Mouse (Mus musculus) midbrain, embryonic 15.5 days (tissue): ENCODE data around the gene Mrpl45. TPM values are rescaled to one million over a fixed set of nuclear protein-coding genes. Genes with fewer than 3 reads are reported as not detected.
"Not testable (repeated sequence)": the region's sequence is repeated elsewhere in the genome, so short reads cannot be mapped to it uniquely, and the experiment has no call there.

Experiments
- ATAC-seq: fragments of 200-750 bp; cut with Nextera tagmentation; replicated peaks from 2 replicates; pipeline ENCODE4 v1.8.0; 2017; ENCODE audit warnings: moderate TSS enrichment
- H3K27ac ChIP-seq: fragments of 300-500 bp; sonication (generic); 2 replicates; pipeline ENCODE4 v1.5.1; 2015; ENCODE audit warnings: mild to moderate bottlenecking, inconsistent platforms
- H3K27me3 ChIP-seq: fragments of 300-500 bp; sonication (generic); replicated peaks from 2 replicates; pipeline ENCODE4 v1.6.1; 2015; ENCODE audit warnings: inconsistent platforms
- H3K36me3 ChIP-seq: fragments of 300-500 bp; sonication (generic); replicated peaks from 2 replicates; pipeline ENCODE4 v1.6.1; 2015; ENCODE audit warnings: inconsistent platforms
- H3K4me1 ChIP-seq: fragments of 300-500 bp; sonication (generic); 2 replicates; pipeline ENCODE4 v1.6.1; 2015; ENCODE audit warnings: inconsistent platforms
- H3K4me2 ChIP-seq: fragments of 300-500 bp; sonication (generic); 2 replicates; pipeline ENCODE4 v1.6.1; 2015; ENCODE audit warnings: inconsistent platforms, mild to moderate bottlenecking, moderate library complexity
- H3K4me3 ChIP-seq: fragments of 300-500 bp; sonication (generic); 2 replicates; pipeline ENCODE4 v1.5.1; 2015; ENCODE audit warnings: mild to moderate bottlenecking, inconsistent platforms
- H3K9ac ChIP-seq: fragments of 300-500 bp; sonication (generic); 2 replicates; pipeline ENCODE4 v1.6.1; 2015; ENCODE audit warnings: mild to moderate bottlenecking, inconsistent platforms
- H3K9me3 ChIP-seq: fragments of 300-500 bp; sonication (generic); 2 replicates; pipeline ENCODE4 v1.6.1; 2016; ENCODE audit warnings: inconsistent platforms
- WGBS: fragments of 180-500 bp; shearing (Covaris S2); methylation state at CpG from one replicate; pipeline ENCODE4 v1.1.7; 2015; ENCODE audit warnings: mixed read lengths; 5-methylcytosine and 5-hydroxymethylcytosine counted together
- polyA plus RNA-seq: library from polyadenylated mRNA; unstranded; fragments of >200 nt; fragmentation: Nextera tagmentation; extraction: Ambion mirVana; gene quantifications from 2 replicates; pipeline ENCODE4 v1.2.1, GENCODE M21; 2015

Mrpl45 gene
- polyA plus RNA-seq, 1 experiment from 2014 or later, result 38.1 TPM

GRCm38 (mm10) chr11:97302231-97302781, 13.2 kb upstream of the Mrpl45 start:
- ATAC-seq, result no peak
- no peak overlapping the region for H3K4me2 ChIP-seq
- no peaks in the 10 kb centered on the region for H3K36me3 ChIP-seq
- no peak overlapping the region for H3K27ac ChIP-seq
- no peak overlapping the region for H3K9ac ChIP-seq
- no peak overlapping the region for H3K4me3 ChIP-seq
- no peaks in the 10 kb centered on the region for H3K27me3 ChIP-seq
- no peaks in the 10 kb centered on the region for H3K9me3 ChIP-seq
- H3K4me1 ChIP-seq, result no peaks in the 10 kb centered on the region; the same call in 1 of the 2 replicates
- 27% methylated on average over 7 of the region's 7 CpGs for WGBS

GRCm38 (mm10) chr11:97304631-97305030, 10.9 kb upstream of the Mrpl45 start:
- Histone ChIP-seq H3K9ac (no peak overlapping the region), H3K27ac (no peak overlapping the region), H3K27me3 (no peaks in the 10 kb centered on the region), H3K9me3 (no peaks in the 10 kb centered on the region), H3K4me3 (no peak overlapping the region), H3K4me2 (no peak overlapping the region), H3K36me3 (no peaks in the 10 kb centered on the region), H3K4me1 (peaks cover 4% of the 10 kb centered on the region)
- ATAC-seq, result no peak
- 89% methylated on average over 5 of the region's 5 CpGs for WGBS

- H3K9ac ChIP-seq, result no peak overlapping the region
- WGBS, result 93% methylated on average over 11 of the region's 11 CpGs
- peaks cover 24% of the 10 kb centered on the region for H3K4me1 ChIP-seq
- no peak for ATAC-seq
- no peak overlapping the region for H3K27ac ChIP-seq
- H3K4me2 ChIP-seq, result no peak overlapping the region
- no peaks in the 10 kb centered on the region for H3K27me3 ChIP-seq
- no peaks in the 10 kb centered on the region for H3K9me3 ChIP-seq
- no peaks in the 10 kb centered on the region for H3K36me3 ChIP-seq
- no peak overlapping the region for H3K4me3 ChIP-seq
Measured at GRCm38 (mm10) chr11:97307294-97308069, 8.0 kb upstream of the Mrpl45 start.

GRCm38 (mm10) chr11:97308806-97309450, 6.6 kb upstream of the Mrpl45 start:
- Histone ChIP-seq H3K4me3 (no peak overlapping the region), H3K4me2 (peak overlapping the region; percentile 62; the same call in 1 of the 2 replicates), H3K4me1 (peaks cover 24% of the 10 kb centered on the region), H3K27me3 (no peaks in the 10 kb centered on the region), H3K27ac (no peak overlapping the region), H3K9ac (no peak overlapping the region), H3K9me3 (no peaks in the 10 kb centered on the region), H3K36me3 (no peaks in the 10 kb centered on the region)
- 53% methylated on average over 3 of the region's 3 CpGs for WGBS
- ATAC-seq, result no peak

DNA sequence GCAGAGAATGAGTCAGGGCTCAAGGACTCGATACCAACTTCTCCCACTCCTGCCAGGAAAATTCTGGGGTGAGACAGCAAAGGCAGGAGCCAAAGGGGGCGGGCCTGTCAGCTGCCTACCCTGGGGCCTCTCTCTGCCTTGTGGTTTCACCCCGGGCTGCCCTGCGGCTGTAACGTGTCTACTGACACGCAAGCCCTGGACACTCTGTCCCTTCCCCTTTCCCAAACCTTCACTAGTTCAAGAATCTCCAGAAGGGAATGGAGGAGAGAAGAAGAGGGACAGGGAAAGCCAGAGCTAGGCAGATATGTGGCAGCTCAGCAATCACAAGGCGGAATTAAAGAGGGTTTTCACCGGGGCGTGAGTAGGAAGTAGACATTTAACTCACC, 6.1 kb upstream of the Mrpl45 start:
- Histone ChIP-seq H3K9me3 (no peaks in the 10 kb centered on the region), H3K36me3 (no peaks in the 10 kb centered on the region), H3K4me1 (peaks cover 24% of the 10 kb centered on the region), H3K4me3 (peak overlapping the region; percentile 34), H3K27me3 (no peaks in the 10 kb centered on the region), H3K4me2 (peak overlapping the region; percentile 62), H3K27ac (no peak overlapping the region), H3K9ac (peak overlapping the region; percentile 41)
- ATAC-seq, result no peak
- 3% methylated on average over 9 of the region's 9 CpGs for WGBS

DNA sequence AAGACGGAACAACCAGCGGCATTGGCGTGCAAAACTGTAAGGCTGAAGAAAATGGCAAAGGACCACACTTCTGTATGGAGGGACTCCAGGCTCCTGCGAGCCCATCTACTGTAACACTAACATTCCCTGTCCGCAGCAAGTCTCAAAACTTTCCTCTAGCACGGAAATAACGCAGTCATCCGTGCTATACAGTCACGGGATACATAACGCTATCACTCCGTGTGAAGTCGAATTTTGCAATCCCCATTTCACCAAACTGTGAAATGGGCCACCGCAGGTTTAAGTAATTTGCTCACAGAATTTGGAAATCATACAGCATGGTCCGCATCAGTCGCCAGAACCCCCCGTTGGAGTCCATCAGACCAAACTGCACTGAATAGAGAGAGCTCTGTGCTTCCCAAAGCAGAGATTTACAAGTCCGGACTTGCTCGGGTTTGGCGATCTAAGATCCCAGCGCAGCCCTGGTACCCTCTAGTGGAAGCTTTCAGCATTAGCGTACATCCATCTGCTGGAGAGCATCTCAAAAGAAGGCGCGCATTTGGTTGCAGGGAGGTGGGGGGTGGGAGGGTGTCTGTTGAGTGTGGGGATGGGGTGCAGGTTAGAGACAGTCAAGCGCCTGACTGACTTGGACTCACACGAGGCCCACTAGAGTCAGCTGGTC, 5.5 kb upstream of the Mrpl45 start:
- Histone ChIP-seq H3K9me3 (no peaks in the 10 kb centered on the region), H3K4me2 (peak overlapping the region; percentile 62), H3K27ac (no peak overlapping the region), H3K27me3 (no peaks in the 10 kb centered on the region), H3K36me3 (no peaks in the 10 kb centered on the region), H3K4me1 (peaks cover 25% of the 10 kb centered on the region), H3K4me3 (peak overlapping the region; percentile 34), H3K9ac (peak overlapping the region; percentile 41)
- ATAC-seq, result peak; percentile 71
- WGBS, result under 1% methylated on average over 25 of the region's 25 CpGs

DNA sequence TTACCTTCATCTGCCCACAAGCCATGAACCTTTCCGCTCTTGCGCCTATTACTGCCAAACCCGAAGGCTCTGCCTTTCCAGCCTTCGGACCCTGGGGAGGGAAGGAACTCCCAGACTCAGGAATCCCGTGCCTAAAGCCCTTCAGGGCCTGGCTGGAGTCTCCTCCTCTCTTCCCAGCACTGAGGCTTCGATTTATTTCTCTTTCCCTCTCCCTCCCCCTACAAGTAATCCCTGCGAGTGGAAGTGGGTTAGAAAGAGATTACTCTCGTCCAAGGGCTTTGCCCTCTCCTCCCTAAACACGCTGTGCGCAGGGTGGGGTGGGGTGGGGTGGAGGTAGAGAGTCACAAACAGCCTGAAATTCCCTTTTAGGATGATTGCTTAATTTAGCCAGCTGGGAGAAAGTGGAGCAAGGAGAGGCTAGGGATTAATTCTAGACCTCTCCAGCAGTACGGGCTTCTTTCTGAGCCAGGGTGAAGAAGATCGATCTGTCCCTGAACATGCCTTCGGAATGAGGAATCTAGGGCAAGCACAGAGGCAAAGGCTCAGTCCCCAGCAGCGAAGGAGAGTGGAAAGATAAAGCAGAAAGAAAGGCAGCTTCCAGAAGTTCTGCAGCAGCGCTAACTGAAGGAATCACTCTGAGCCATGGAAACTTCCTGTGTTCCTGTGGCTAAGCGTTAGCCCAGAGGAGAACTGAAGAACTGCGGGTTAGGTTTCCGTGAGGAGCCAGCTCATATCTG, 4.5 kb upstream of the Mrpl45 start:
- H3K4me1 ChIP-seq, result peaks cover 28% of the 10 kb centered on the region
- no peaks in the 10 kb centered on the region for H3K36me3 ChIP-seq
- WGBS, result 2% methylated on average over 18 of the region's 18 CpGs
- peak overlapping the region; percentile 1; the same call in 1 of the 2 replicates for H3K9ac ChIP-seq
- H3K4me2 ChIP-seq, result peak overlapping the region; percentile 62
- peak overlapping the region; percentile 60; the same call in 1 of the 2 replicates for H3K27ac ChIP-seq
- no peaks in the 10 kb centered on the region for H3K9me3 ChIP-seq
- H3K4me3 ChIP-seq, result peak overlapping the region; percentile 20
- ATAC-seq, result no peak
- no peaks in the 10 kb centered on the region for H3K27me3 ChIP-seq

DNA sequence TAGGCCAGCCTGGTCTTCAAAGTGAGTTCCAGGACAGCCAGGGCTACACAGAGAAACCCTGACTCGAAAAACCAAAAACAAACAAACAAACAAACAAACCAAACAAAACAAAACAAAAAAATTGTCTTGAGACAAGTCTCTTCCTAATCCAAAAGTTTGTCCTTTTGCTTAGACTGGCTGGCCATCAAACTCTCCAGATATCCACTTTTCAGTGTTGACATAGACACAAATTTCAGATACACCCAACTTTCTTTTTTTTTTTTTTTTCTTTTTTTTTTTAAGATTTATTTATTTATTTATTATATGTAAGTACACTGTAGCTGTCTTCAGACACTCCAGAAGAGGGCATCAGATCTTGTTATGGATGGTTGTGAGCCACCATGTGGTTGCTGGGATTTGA, 2.6 kb upstream of the Mrpl45 start:
- H3K4me3 ChIP-seq, result not testable (repeated sequence)

GRCm38 (mm10) chr11:97314110-97314509, 1.4 kb upstream of the Mrpl45 start:
- 91% methylated on average over 3 of the region's 3 CpGs for WGBS
- ATAC-seq, result no peak
- H3K9me3 ChIP-seq, result no peaks in the 10 kb centered on the region

More for the DNA sequence above, 2.6 kb upstream of the Mrpl45 start:
- H3K27ac ChIP-seq, H3K9me3 ChIP-seq, H3K9ac ChIP-seq, H3K36me3 ChIP-seq, H3K4me2 ChIP-seq, H3K27me3 ChIP-seq, ATAC-seq: not testable (repeated sequence)
- 85% methylated on average over 1 of the region's 1 CpGs for WGBS
- peaks cover 37% of the 10 kb centered on the region for H3K4me1 ChIP-seq

DNA sequence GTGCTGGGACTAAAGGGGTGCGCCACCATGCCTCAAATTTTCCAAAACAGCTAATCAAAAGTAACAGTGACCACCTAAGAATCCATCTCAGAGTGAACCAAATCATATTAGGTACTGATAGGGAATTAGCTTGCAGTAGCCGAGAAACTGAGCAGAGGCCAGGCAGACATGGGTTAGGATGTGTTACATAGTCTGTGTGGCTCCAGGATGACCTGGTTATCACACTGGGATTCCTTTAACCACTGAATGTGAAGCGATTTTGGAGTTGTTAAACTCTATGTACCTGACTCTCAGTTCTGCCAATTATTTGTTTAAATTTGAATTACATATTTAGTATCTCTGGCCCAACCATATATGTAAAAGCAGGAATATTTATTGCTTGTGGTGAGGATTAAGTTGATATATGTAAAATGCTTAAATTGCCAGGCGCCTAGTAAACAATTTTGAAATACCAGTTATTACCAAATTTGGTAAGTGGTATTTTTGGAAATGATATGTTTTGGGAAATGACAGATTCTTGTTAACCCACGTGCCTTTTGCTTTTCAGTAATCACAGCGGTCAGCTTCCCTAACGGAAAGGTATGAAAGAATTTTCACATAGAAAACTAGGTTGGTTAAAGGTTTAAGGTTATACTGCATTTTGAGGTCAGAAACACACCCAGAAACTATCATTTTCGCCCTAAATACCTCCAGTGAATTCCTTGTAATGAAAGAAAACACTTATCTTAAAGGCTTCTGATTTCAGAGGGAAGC, 589 bp upstream of the Mrpl45 start:
- Histone ChIP-seq H3K4me1 (peaks cover 30% of the 10 kb centered on the region), H3K36me3 (no peaks in the 10 kb centered on the region), H3K9ac (peak overlapping the region; percentile 25; the same call in 1 of the 2 replicates), H3K4me3 (peak overlapping the region; percentile 51), H3K9me3 (no peaks in the 10 kb centered on the region), H3K27me3 (no peaks in the 10 kb centered on the region), H3K4me2 (peak overlapping the region; percentile 53), H3K27ac (peak overlapping the region; percentile 84)
- 47% methylated on average over 8 of the region's 8 CpGs for WGBS
- ATAC-seq, result no peak

More at GRCm38 (mm10) chr11:97314110-97314509, 1.4 kb upstream of the Mrpl45 start:
- Histone ChIP-seq H3K27ac (no peak overlapping the region), H3K4me3 (no peak overlapping the region), H3K9ac (no peak overlapping the region), H3K36me3 (no peaks in the 10 kb centered on the region), H3K4me2 (no peak overlapping the region), H3K4me1 (peaks cover 37% of the 10 kb centered on the region), H3K27me3 (no peaks in the 10 kb centered on the region)

GRCm38 (mm10) chr11:97321197-97321596, 5.7 kb downstream of the Mrpl45 start:
- H3K27ac ChIP-seq, result no peak overlapping the region
- H3K36me3 ChIP-seq, result peaks cover 22% of the 10 kb centered on the region; the same call in 1 of the 2 replicates
- no peaks in the 10 kb centered on the region for H3K27me3 ChIP-seq
- no peak overlapping the region for H3K4me2 ChIP-seq
- H3K4me1 ChIP-seq, result peaks cover 8% of the 10 kb centered on the region
- no peaks in the 10 kb centered on the region for H3K9me3 ChIP-seq
- no peak overlapping the region for H3K4me3 ChIP-seq
- ATAC-seq, result no peak
- no peak overlapping the region for H3K9ac ChIP-seq
- 95% methylated on average over 8 of the region's 8 CpGs for WGBS
